Mouse (Mus musculus) hindbrain, embryonic 12.5 days (tissue): Measurements from ENCODE around the gene Stambpl1. TPM values are rescaled to one million over a fixed set of nuclear protein-coding genes. Genes with fewer than 3 reads are reported as not detected.

Source experiments
- ATAC-seq: fragments of 200-750 bp; cut with Nextera tagmentation; 2 replicates; pipeline ENCODE4 v1.8.0; 2017; ENCODE audit warnings: moderate TSS enrichment; ENCODE audit not compliant: low FRiP score
- H3K27ac ChIP-seq: fragments of 300-500 bp; sonication (generic); 2 replicates; pipeline ENCODE4 v1.5.1; 2016; ENCODE audit warnings: mild to moderate bottlenecking
- H3K27me3 ChIP-seq: fragments of 300-500 bp; sonication (generic); 2 replicates; pipeline ENCODE4 v1.6.1; 2016; ENCODE audit warnings: mild to moderate bottlenecking
- H3K36me3 ChIP-seq: fragments of 300-500 bp; sonication (generic); 2 replicates; pipeline ENCODE4 v1.6.1; 2016; ENCODE audit warnings: mild to moderate bottlenecking
- H3K4me1 ChIP-seq: fragments of 300-500 bp; sonication (generic); 2 replicates; pipeline ENCODE4 v1.6.1; 2016
- H3K4me2 ChIP-seq: fragments of 300-500 bp; sonication (generic); replicated peaks from 2 replicates; pipeline ENCODE4 v1.6.1; 2016; ENCODE audit warnings: mild to moderate bottlenecking
- H3K4me3 ChIP-seq: fragments of 300-500 bp; sonication (generic); 2 replicates; pipeline ENCODE4 v1.5.1; 2016; ENCODE audit warnings: mild to moderate bottlenecking
- H3K9ac ChIP-seq: fragments of 300-500 bp; sonication (generic); 2 replicates; pipeline ENCODE4 v1.6.1; 2016; ENCODE audit warnings: mild to moderate bottlenecking, moderate library complexity
- H3K9me3 ChIP-seq: fragments of 300-500 bp; sonication (generic); replicated peaks from 2 replicates; pipeline ENCODE4 v1.6.1; 2016; ENCODE audit warnings: mild to moderate bottlenecking
- WGBS: fragments of 180-500 bp; shearing (Covaris S2); methylation state at CpG from one replicate; pipeline ENCODE4 v1.1.7; 2016; 5-methylcytosine and 5-hydroxymethylcytosine counted together
- polyA plus RNA-seq: library from polyadenylated mRNA; unstranded; fragments of >200 nt; fragmentation: Nextera tagmentation; extraction: Ambion mirVana; gene quantifications from 2 replicates; pipeline ENCODE4 v1.2.1, GENCODE M21; 2016

The Stambpl1 gene
- polyA plus RNA-seq = 4.0 and 4.9 TPM in 2 replicates

DNA sequence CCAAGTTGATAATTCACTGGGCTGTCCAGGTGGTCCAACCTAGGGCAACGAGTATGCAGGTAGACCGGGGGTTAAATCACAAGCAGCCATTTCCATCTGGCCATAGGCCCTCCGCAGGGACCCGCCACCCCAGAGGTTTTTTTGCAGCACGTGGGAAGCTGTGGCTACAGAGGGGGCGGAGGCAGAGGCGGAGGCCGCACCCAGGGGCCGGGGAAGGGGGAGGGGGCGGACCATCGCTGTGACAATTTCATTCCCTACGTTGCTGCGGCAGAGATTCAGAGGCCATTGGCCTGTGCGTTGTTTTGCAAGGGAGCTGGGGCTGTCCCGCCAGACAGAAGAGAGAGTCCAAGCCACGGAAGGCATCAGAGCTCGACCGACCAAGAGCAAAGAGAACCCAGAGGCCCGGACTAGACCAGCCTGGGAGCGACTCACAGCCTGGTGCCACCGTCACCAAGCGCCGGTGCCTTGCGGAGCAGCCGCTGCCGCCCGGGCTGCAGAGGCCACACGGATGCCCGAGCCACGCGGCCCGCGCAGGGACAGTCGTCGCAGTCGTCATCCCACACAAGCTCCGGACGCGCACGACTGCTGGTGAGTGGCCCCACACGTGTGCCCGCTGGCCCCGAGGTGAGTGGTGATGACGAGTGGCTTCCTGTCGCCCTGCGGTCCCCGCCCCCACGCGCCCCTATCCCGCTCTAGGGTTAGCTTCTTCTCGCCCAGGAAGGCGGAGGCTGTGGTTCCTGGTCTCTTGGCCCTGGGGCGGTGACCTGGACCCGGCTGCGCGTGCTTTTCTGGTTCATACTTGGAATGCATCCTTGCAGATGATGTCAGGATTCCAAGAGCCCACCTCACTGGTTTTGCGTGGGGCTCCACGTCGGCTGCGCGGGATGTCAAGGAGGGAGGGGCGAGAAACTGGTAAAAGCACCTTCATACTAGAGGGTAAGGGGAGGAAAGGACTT, at the start of gene Stambpl1:
Stambpl1 (plus strand) TSS at position 222 of the 956 bp plus-strand sequence.
- peak within 1 kb of the TSS; percentile 67 for H3K9ac ChIP-seq
- peak; percentile 89 for ATAC-seq
- H3K4me1 ChIP-seq = peaks cover 7% of the 10 kb centered on the region; the same call in 1 of the 2 replicates
- under 1% methylated on average over 62 of the region's 62 CpGs for WGBS
- 0 out of 2 replicates have a peak within 1 kb of the TSS, but pooled peaks have one; percentile 4 for H3K27ac ChIP-seq
- H3K4me2 ChIP-seq = peak within 1 kb of the TSS; percentile 99
- H3K27me3 ChIP-seq = peaks cover 9% of the 10 kb centered on the region
- peak within 1 kb of the TSS; percentile 68 for H3K4me3 ChIP-seq
- no peaks in the 10 kb centered on the region for H3K9me3 ChIP-seq
- no peaks in the 10 kb centered on the region for H3K36me3 ChIP-seq

DNA sequence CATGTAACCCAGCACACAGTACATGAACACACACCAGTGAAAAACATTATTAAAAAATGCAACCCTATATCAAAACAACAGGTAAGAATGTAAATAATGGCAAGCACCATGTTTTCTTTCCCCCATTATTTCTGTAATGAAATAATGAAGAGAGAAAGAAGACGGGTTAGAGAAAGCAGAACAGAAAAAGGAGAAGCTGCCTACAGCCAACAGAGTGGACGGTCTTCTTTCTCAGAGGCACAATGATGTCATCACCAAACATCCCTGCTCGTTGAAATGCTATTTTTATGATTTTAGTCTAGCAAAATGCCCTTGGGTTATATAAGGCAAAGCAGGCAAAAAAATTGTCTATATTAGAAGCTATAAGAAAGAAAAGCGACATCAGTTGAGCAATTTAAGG, 43.6 kb upstream of the Stambpl1 start:
- ATAC-seq = no peak
- no peak overlapping the region for H3K4me3 ChIP-seq

DNA sequence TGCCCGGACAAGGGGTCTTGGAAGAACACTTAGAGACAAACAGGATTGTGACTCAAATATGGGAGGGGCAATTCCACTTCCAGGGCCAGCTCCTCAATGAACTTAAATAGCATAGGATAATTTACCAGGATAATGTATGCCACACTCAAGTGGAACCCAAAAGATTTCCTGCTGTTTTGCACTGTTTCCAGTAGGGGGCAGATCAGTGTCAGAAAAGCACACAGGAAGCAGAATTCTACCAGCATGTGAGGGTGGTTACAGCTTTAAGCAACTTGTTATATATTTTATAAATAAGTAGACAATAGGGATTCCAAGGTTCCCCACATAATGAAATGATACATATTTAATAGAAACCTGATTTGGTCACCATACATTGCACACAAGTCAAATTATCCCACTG, 40.1 kb upstream of the Stambpl1 start:
- H3K4me2 ChIP-seq = no peak overlapping the region
- ATAC-seq = no peak

More for the DNA sequence above, 43.6 kb upstream of the Stambpl1 start:
- Histone ChIP-seq H3K36me3 (no peaks in the 10 kb centered on the region), H3K27me3 (no peaks in the 10 kb centered on the region), H3K4me2 (no peak overlapping the region), H3K9ac (no peak overlapping the region), H3K27ac (no peak overlapping the region), H3K4me1 (no peaks in the 10 kb centered on the region), H3K9me3 (no peaks in the 10 kb centered on the region)
- 87% methylated on average over 4 of the region's 4 CpGs for WGBS

DNA sequence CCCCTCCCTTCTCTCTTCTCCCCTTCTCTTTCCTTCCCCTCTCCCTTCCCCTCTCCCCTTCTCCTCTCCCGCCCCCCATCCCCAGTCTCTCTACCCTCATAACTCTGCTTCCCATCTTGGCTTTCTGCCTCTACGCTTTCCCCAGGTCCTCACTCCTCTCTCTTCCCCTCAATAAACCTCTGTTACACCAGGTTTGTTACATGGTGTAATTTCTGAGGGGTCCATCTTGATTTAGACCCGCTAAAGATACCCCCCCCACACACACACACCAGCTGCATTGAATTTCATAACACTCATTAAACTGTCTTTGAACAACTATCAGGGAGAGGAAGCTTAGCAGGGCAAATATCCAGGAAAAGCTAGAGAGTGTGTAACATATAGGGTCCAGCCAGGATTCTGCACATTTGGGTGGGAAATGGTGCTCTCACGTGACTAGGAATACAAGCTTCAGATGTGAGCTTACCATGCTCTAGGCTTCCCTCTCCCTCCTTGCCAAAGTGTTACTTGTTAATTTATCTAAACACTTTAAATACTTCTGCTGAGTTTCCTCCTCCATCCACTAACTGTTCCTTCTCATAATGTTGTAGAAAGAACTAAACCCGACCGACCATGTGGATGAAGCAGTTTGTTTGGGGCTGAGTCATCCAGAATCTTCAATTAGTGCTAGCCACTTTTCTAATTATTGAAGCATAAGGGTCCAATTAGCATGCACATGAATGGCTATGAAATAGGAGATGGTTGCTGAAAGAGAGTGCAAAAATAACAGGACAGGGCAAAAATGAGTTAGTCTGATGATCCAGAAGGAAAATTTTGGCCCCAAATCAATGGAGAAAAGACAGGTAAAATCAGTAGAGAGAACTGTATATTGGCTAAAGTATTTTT, 38.5 kb upstream of the Stambpl1 start:
- Histone ChIP-seq H3K9ac (no peak overlapping the region), H3K9me3 (no peaks in the 10 kb centered on the region), H3K27me3 (no peaks in the 10 kb centered on the region), H3K36me3 (no peaks in the 10 kb centered on the region), H3K4me2 (no peak overlapping the region), H3K27ac (no peak overlapping the region), H3K4me3 (no peak overlapping the region), H3K4me1 (no peaks in the 10 kb centered on the region)
- 83% methylated on average over 6 of the region's 6 CpGs for WGBS
- ATAC-seq = no peak

More for the DNA sequence above, 40.1 kb upstream of the Stambpl1 start:
- Histone ChIP-seq H3K9ac (no peak overlapping the region), H3K4me3 (no peak overlapping the region), H3K4me1 (no peaks in the 10 kb centered on the region), H3K9me3 (no peaks in the 10 kb centered on the region), H3K27me3 (no peaks in the 10 kb centered on the region), H3K36me3 (no peaks in the 10 kb centered on the region), H3K27ac (no peak overlapping the region)
- whole genome bisulfite sequencing = 84% methylated on average over 1 of the region's 1 CpGs

DNA sequence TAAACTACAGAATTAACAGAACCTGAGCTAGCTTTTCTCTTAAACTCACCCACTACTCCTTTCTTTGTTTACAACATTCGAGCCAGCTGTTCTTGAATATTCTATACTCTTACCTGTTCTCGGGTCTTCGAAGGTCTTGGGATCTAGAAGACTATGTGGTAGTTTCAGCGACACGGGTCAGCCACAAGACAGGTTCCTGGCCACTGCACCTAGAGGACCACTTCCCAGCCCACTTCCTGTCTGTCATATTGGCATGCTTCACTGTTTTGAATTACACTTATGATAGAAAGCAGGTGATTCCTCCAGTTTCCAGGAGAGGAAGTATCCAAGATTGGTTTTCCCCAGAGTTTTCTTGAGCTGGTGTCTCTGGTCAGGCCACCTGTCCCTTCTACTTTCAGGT, 29.3 kb upstream of the Stambpl1 start:
- no peak overlapping the region for H3K9ac ChIP-seq
- H3K4me1 ChIP-seq = no peaks in the 10 kb centered on the region
- H3K9me3 ChIP-seq = no peaks in the 10 kb centered on the region
- 93% methylated on average over 5 of the region's 5 CpGs for WGBS
- no peak overlapping the region for H3K27ac ChIP-seq
- no peak overlapping the region for H3K4me3 ChIP-seq
- H3K4me2 ChIP-seq = no peak overlapping the region
- ATAC-seq = no peak
- H3K27me3 ChIP-seq = no peaks in the 10 kb centered on the region
- H3K36me3 ChIP-seq = no peaks in the 10 kb centered on the region

DNA sequence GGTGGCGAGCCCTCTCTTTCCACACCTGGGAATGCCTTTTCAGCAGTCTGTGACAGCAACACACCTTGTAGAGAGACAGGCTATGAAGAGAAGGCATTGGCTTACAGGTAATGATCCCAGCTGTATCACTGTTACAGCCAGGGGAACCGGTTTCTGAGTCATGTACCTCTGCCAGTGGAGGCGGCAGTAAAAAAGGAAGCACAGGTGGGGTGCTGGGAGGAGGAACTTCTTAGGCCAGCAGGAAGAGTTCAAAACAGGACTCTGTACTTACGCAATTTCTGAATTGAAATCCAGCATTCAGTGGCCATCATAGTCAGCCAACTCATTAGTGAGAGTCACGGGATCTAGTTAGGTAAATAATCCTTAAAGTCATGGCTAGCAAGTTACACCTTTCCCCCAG, 26.1 kb upstream of the Stambpl1 start, which contains the start of gene Ankrd22:
Ankrd22 (minus strand) TSS at position 163 of the 400 bp plus-strand sequence.
- Histone ChIP-seq H3K4me1 (no peaks in the 10 kb centered on the region), H3K4me3 (no peak within 1 kb of the TSS), H3K9me3 (no peaks in the 10 kb centered on the region), H3K27me3 (no peaks in the 10 kb centered on the region), H3K27ac (no peak within 1 kb of the TSS), H3K4me2 (no peak within 1 kb of the TSS), H3K9ac (no peak within 1 kb of the TSS), H3K36me3 (no peaks in the 10 kb centered on the region)
- ATAC-seq = no peak
- WGBS = 76% methylated on average over 5 of the region's 5 CpGs

DNA sequence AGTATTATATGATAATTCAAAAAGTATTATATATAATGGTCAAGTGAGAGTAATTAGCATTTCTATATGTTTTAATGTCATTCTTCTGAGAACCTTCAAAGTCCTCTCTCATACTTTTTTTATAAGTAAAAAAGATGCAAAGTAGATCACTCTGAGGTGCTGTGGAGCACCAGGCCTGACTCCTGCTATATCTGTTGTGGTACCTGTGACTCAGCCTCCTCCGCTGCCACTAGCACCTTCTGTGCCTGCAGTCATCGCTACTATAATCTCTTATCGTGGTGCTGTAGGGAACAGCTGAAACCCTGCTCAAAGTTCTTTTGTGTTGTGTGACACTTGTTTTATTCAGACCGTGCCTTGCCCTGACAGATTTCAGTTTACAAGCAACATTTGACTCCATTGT, 25.6 kb upstream of the Stambpl1 start:
- H3K4me2 ChIP-seq = no peak overlapping the region
- H3K9ac ChIP-seq = no peak overlapping the region
- H3K4me3 ChIP-seq = no peak overlapping the region
- no peaks in the 10 kb centered on the region for H3K36me3 ChIP-seq
- no peak for ATAC-seq
- no peak overlapping the region for H3K27ac ChIP-seq
- 69% methylated on average over 4 of the region's 4 CpGs for WGBS
- H3K4me1 ChIP-seq = no peaks in the 10 kb centered on the region
- H3K27me3 ChIP-seq = no peaks in the 10 kb centered on the region
- H3K9me3 ChIP-seq = no peaks in the 10 kb centered on the region

DNA sequence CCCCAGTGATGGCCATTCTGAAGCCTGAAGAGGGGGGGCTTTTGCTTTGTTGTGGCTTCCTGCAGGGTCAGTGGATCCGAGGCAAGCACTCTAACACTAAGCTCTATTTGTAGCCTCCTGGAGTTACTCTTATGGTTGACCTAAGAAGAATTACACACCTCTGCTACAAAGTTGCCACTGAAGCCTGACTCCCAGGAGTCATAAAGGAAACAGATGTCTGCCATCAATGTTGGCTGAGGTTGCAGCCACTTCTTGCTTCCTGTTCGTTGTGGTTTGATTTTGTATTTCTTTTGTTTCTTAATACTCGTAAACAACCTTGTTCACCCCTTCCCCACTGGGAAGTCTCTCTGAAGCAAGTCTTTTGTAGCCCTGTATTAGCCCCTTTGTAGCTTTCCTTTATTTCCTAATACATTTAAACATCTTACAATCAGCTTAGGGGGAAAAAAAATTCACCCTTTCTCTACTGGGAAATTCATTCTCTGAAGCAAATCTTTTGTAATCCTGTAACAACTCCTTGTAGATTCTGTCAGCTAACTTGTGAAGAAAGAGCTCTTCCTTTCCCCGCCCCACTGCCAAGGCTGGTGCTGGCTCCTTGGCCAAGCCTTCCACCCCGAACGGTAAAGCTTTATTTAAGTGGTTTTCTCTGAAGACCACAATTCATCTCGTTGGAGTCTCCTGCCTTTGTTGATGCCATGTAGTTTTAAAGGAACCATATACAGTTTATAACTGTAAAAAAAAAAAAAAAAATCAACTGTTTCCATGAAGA, 23.9 kb upstream of the Stambpl1 start:
- 49% methylated on average over 7 of the region's 7 CpGs for WGBS
- no peak overlapping the region for H3K9ac ChIP-seq
- H3K27me3 ChIP-seq = no peaks in the 10 kb centered on the region
- no peak overlapping the region for H3K27ac ChIP-seq
- no peak for ATAC-seq
- no peaks in the 10 kb centered on the region for H3K36me3 ChIP-seq
- no peaks in the 10 kb centered on the region for H3K4me1 ChIP-seq
- H3K4me2 ChIP-seq = no peak overlapping the region
- no peak overlapping the region for H3K4me3 ChIP-seq
- H3K9me3 ChIP-seq = no peaks in the 10 kb centered on the region

DNA sequence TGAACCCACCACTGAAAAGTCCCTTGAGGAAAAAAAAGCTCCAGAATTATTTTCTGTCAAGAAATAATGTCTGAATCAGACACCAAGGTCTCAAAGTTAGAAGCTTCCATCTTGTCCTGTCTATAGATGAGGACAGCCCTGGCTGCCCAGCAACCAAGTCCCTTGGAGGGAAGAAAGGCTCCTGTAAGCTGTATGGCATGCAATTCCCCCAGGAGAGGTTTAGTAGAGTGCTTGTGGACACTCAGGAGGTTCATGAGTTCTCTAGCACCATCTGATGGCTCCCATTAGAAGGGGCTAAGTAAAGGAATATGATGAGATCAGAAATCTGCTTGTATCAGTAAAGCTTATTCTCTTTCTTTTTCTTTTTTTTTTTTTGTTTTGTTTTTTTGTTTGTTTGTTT, 22.9 kb upstream of the Stambpl1 start:
- H3K9ac ChIP-seq = no peak overlapping the region
- no peak overlapping the region for H3K4me3 ChIP-seq
- no peaks in the 10 kb centered on the region for H3K9me3 ChIP-seq
- no peak overlapping the region for H3K27ac ChIP-seq
- H3K4me2 ChIP-seq = no peak overlapping the region
- no peaks in the 10 kb centered on the region for H3K4me1 ChIP-seq
- H3K27me3 ChIP-seq = no peaks in the 10 kb centered on the region
- no peak for ATAC-seq
- H3K36me3 ChIP-seq = no peaks in the 10 kb centered on the region

DNA sequence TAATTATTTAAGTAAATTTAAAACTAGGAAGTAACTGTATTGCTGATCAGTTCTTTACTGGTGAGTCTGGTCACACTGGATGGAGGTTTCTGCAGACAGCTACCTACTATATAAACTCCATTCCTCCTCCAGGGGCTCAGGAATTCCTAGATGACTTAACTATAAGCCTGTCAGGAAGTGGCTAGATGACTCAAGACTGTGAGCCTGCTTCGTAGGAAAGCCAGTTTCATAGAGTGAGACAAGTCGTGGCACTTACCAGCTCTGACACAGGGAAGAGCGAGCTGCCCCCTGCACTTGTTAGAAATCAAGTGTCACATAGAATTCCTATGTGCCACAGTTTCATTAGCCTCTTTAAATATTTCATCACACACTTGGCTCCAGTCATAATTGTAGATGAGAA, 20.9 kb upstream of the Stambpl1 start:
- Histone ChIP-seq H3K9me3 (no peaks in the 10 kb centered on the region), H3K36me3 (no peaks in the 10 kb centered on the region), H3K4me1 (no peaks in the 10 kb centered on the region), H3K27me3 (no peaks in the 10 kb centered on the region), H3K4me2 (no peak overlapping the region), H3K4me3 (no peak overlapping the region), H3K9ac (no peak overlapping the region), H3K27ac (no peak overlapping the region)
- no peak for ATAC-seq
- WGBS = 75% methylated on average over 3 of the region's 3 CpGs

DNA sequence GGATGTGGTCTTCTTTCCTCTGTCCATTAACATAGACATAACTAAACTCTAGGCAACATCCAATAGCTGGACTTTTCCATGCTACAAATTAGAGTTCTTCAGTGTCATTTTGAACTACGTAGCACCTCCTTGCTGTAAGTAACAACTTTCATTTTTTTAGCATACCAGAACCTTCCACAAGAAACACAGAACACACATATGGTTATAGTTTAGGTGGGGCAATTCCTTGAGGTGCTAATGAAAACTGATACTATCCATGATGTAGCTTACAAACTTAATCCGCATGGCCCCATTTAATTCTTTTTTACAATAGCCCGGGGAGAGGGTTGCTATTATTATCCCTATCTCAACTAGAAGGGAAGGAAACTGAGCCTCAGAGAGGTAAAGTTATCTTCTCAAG, 18.0 kb upstream of the Stambpl1 start:
- H3K4me1 ChIP-seq = no peaks in the 10 kb centered on the region
- no peak overlapping the region for H3K4me3 ChIP-seq
- 78% methylated on average over 3 of the region's 3 CpGs for WGBS
- no peak overlapping the region for H3K9ac ChIP-seq
- no peak overlapping the region for H3K4me2 ChIP-seq
- H3K9me3 ChIP-seq = no peaks in the 10 kb centered on the region
- H3K36me3 ChIP-seq = no peaks in the 10 kb centered on the region
- H3K27ac ChIP-seq = no peak overlapping the region
- no peaks in the 10 kb centered on the region for H3K27me3 ChIP-seq
- no peak for ATAC-seq

DNA sequence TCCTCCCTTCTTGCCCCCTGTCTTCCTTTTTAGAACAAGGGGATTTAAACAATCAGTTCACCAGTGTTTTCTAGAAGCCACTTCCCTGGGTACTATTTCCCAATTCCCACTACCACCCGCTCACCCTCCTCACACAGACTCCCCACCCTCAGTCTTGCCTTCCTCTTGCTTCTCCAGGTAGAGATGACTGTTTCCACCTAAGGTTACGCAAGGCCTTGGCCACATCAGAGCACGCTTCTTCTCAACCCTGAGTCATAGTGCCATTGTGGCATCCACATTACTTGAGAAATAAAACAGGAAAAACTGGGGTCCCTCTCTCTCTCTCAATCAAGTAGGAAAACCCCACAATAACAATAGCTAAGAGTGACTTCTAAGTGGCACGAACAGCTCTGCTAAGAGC, 12.9 kb upstream of the Stambpl1 start:
- Histone ChIP-seq H3K4me1 (no peaks in the 10 kb centered on the region), H3K9me3 (no peaks in the 10 kb centered on the region), H3K4me2 (no peak overlapping the region), H3K4me3 (no peak overlapping the region), H3K27me3 (no peaks in the 10 kb centered on the region), H3K27ac (no peak overlapping the region), H3K36me3 (no peaks in the 10 kb centered on the region), H3K9ac (no peak overlapping the region)
- WGBS = 91% methylated on average over 4 of the region's 4 CpGs
- ATAC-seq = no peak
